Mouse (Mus musculus) naive thymus-derived CD4-positive, alpha-beta T cell, adult 2 months (primary cell): Measurements from ENCODE around the gene Rsph9.

Source experiments
- DNase-seq: peaks from one replicate; pipeline ENCODE4 v3.0.0-alpha.2; 2011; ENCODE audit warnings: low read depth

Rsph9 gene

DNA sequence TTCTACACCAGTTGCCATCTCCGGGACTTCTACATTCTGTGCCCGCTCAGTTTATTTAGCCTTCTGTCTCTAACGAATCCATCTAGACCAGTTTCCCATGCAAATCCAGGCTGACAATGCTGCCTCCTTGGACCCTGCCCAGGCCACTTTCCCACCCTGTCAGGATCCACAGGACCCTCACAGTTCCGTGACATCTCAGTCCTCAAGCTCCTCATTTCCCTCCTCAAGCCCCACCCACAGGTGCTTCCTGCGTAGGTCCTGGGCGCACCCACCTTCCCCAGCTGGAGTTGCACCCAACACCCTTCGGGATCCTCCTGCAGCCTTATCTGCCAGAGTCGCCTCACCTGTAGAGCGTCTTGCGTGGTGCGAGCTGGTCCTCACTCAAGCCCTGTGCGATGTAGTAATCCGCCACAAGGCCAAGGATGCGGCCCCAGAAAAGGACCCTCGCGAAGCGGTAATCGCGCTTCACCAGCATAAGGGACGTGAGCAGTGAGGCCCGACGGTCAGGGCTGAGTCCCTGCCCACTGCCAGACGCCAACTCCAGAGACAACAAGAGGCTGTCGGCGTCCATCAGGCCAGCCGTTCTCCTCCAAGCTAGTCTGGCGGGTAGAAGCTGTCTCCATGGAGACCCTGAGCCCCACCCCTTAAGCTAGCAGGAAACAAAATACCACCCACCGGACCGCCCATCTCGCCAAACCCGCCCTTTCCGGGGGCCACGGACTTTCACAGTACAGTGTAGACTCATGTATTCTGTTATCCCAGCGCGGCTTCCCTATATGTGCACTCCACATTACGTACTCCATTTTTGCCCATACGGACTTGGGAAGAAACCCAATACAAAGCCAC lies at the start of gene Rsph9:
TSS of gene Rsph9 (minus strand) at position 639 of the 846 bp plus-strand sequence.
- DNase-seq, result peak; percentile 76

DNA sequence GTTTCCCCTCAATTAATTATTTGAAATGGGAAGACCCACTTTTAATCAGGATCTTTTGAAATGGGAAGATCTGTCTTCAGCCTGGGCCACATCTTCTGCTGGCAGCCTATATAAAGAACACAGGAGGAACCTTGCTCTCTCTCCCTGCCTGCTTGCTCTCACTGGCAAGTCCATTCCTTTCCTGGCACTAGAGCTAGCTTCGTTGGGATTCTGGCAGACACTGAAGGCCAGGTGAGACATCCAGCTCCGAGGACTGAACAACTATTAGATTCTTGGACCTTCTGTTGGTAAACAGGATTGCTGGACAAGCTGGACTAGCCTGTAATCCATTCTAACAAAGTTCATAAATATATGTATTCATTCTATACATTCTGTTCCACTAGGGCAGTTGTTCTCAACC lies 44.8 kb upstream of the Rsph9 start:
- no peak for DNase-seq

DNA sequence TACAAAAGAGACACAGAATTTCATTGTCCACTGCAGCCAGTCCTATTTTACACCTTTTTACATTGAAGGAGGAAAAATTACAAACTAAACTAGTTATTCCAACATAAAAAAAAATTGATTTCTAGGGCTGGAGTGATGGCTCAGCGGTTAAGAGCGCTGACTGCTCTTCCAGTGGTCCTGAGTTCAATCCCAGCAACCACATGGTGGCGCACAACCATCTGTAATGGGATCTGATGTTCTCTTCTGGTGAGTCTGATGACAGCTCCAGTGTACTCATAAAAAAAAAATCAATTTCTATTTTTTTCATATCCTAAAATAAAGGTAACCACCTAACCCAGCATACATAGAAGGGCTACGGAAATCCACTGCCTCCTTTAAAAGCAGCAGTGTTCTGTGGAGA lies 38.3 kb upstream of the Rsph9 start:
- no peak for DNase-seq

DNA sequence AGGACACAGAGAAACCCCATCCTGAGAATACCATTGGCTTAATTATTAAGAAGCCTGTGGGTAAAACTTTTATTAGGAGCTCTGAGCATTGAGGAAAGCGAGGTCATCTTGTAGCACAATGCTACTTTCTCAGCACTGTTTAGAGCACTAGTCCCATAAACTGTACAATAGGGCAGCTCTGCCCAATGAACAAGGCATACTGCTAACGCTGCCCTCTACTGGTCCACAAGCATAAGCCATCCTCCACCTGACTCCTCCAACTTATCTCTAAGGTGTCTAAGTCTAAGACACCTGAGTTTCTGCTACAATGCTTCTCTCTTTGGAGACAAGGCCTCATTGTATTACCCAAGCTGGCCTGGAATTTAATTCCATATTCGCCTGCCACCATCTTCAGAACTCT lies 26.5 kb upstream of the Rsph9 start:
- DNase-seq, result peak; percentile 75

DNA sequence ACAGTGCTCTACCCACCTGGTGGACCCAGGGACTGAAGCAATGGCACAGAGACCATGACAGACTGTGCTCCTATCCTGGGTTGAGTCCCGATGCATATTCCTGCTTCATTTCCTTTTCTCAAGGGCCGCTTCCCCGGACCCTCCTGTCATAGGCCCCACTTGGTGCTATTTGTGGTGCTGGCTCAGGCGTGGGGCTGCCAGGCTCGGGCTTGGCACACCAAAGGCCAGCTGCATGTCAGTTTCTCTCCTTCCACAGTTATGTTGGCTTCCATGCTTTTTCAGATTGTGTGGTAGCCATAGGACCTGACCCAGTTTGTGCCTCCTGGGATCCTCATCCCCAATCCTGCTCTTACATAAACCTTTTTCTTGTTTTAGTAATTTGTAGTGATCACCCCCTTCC lies 24.8 kb upstream of the Rsph9 start:
- no peak for DNase-seq

DNA sequence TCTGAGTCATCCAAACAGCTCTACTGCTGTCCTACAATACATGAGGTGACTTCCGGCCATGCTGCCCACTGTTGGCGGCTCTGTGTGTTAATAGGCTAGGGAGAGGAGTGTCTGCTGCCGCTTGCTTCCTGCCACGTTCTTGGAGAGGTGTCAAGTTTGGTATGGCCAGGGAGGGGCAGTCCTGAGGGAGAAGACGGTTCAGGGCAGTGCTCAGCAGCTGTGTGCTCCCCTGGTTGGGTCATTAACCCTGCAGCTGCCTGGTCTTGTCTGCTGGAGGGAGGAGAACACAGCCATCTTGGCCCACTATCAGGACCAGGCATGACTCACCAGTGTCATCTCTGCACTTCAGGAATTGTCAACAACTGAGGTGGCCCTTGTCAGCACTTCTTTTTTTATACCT lies 24.3 kb upstream of the Rsph9 start:
- DNase-seq, result no peak

DNA sequence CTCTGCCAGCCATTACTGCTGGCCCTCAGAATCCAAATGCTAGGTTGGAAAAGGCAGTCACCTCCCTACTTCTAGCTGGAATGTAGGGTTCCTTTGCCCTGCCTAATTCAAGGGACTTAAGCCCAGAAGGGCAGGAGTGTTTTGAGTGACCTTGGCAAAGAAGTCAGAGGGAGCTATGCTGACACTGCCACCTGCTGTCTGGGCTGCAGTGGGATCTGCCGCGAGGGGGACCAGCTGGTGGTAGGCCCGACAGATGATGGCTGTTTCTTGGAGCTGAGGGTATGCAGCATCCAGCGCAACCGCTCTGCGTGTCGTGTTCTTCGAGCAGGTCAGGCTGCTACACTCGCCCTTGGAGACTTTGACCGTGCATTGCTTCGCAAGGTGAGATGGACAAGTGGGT lies 23.0 kb upstream of the Rsph9 start:
- no peak for DNase-seq

DNA sequence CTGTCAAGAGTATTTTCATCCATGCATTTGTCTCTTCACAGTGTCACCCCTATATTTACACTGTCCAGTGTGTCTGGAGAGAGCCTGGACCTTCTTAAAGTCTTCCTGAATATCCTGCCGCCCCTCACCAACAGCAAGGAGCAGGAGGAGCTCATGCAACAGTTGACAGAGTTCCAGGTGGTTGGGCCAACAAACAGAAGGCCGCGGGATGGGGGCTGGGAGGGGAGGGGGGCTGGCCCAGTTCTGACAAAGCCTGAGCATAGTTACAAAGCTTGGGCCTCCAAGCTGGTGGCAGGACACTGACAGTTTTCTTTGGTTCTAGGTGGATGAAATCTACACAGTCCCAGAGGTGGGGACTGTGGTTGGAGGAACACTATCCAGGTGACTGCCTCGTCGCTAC lies 22.3 kb upstream of the Rsph9 start:
- no peak for DNase-seq

DNA sequence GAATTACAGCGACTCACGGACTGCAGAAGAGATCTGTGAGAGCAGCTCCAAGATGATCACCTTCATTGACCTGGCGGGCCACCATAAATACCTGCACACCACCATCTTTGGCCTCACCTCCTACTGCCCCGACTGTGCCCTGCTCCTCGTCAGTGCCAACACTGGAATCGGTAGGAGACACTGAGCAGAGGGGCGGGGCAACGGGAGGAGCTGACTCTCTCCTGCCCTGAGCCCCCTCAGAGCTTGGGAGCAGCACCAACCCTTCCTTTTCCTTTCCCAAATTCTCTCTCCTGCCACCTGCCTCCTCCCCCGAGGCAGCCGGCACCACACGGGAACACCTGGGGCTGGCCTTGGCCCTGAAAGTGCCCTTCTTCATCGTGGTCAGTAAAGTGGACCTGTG lies 21.4 kb upstream of the Rsph9 start:
- DNase-seq, result no peak

DNA sequence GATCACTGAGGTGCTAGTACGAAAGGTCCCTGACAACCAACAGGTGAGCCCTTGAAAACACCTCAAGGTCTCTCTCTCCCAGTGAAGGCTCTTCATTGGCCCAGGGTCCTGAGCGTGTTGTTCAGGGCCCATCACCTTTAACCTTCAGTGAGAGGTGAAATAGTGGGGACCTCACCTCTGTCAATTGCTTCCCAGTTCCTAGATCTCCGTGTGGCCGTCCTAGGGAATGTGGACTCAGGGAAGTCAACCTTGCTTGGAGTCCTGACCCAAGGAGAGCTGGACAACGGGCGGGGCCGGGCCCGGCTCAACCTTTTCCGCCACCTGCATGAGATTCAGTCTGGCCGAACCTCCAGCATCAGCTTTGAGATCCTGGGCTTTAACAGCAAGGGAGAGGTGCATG lies 20.8 kb upstream of the Rsph9 start:
- no peak for DNase-seq

DNA sequence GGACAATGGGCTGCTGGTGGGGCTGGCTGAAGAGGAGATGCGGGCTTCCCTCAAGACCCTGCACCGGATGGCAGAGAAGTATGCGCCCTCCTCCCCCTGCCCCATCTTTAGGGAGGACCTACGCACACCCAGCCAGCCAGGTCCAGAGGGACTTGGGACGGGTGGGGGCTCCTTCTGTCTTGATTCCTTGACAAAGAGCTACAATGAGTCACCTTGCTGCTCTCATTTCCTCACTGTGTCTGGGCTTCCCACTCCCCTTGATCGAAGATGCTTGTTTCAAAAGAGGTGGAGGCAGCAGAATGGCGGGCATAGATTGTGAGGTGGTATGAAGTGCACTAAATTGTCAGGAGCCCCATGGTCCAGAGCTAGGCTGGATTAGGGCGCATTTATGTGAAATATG lies 20.3 kb upstream of the Rsph9 start:
- no peak for DNase-seq

DNA sequence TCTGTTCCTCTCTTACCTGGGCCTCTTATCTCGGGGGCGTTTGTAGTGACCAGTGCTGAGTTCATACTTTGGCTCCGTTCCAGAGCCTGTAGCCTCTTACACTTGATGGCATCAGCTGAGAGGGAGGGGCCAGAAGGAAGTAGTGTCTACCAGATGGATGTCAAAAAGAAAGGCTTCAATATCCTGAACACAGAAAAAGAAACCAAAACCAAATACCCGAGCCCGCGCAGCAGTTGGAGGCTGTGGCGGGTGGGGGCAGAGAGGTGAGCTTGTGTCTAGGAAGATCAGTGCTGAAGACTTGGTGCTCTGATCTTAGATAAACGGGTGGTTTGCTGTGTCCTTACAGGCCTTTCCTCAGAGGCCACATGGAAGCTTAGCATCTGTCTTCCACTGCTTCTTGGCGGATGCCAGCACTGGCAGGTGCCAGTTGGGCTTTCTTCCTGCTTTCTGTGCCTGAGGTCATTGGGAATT lies 19.0 kb upstream of the Rsph9 start:
- peak; percentile 91 for DNase-seq

DNA sequence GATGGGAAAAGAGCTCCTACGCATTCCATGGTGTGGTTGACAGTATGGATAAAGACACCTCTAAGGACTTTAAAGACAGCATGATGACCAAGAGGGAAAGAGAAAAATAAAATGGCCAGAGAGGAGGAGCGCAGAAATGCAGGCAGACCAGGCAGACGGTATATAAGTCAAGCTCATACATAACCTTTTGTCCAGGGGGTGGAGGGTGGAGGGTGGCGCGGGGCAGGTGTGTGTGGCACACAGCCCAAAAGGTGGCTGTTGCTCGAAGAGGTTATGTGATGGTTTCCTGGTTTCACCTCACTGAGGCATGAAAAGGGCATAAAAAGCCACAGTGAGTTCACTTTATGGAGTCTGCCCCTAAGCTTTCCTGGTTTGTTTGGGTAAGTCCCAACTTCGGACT lies 18.5 kb upstream of the Rsph9 start:
- DNase-seq, result no peak

DNA sequence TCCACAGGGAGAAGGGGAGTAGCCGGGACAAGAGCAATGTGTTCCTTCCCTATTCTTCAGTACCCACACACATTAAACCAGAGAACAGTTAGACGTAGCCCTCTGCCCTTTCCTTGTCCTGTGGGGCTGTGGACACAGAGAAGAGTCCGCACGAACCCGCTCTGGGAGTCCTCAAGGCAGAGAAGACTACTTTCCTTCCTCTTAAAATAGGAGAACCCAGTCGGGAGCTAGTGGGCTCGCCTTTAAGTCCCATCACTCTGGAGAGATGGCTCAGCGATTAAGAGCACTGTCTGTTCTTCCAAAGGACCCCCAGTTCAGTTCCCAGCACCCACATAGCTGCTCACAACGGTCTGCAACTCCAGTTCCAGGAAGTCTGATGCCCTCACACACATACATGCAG lies 17.7 kb upstream of the Rsph9 start:
- no peak for DNase-seq

DNA sequence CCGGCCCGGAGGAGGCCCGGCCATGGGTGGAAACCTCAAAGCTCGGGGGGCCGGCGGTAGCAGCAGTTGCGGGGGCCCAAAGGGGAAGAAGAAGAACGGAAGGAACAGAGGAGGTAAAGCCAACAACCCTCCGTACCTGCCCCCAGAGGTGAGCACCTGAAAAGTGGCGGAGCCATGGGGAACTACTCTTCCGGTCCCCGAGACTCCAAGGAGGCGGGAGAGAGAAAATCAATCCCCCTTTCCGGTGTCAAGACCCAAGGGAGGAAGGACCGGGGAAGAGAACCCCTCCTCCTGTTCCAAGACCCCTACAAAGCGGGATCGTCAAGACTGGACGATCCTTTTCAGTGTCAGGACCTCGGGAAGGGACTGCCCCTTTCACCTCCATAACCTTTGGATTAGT lies 17.2 kb upstream of the Rsph9 start:
- DNase-seq, result peak; percentile 60

DNA sequence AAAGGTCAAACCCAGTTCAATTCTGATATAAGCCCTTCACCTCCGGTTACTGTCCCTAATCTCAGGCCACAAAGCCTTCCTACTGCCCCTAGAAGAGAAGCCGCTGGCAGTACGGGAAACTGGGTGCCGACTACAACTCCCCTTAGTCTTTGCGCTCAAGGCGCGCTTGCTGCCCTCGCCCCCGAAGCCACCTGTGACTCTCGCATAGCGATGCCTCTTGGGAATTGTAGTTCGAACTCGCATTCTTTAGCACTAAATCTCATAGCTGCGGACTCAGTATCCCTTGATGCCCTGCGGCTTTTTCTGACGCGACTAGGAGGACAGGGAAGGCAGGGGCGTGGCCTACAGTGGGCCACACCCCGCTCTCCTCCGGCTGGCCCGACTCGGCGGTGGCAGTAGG lies 16.7 kb upstream of the Rsph9 start, which contains the start of gene Gtpbp2:
TSS of gene Gtpbp2 (plus strand) at position 347 of the 400 bp plus-strand sequence.
- peak; percentile 98 for DNase-seq

DNA sequence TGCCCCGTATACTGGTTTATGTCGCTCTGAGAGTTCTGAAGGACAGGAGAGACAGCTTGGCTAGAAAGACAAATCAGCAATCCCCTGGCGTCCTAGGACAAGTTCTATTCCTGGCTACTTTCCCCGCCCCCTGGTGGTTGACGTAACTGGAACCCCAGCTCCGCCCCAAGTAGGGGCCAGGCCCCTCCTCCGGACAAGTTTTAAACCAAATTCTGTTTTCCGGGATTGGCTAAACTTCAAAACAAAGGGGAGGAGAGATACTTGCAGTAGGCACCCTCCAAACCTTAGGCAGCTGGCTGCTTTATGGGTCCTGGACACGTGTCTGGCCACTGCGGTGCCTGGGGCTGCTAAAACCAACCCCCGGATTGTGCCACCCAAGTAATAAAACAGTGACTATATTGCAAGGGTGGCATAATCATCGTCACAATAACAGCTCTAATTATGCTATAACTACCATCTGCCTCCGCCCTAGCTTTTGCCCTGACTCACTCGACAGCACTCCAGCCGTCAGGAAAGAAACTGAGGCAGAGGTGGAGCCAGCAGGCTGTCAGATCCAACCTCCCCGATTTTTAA lies 16.2 kb upstream of the Rsph9 start:
- peak; percentile 95 for DNase-seq

DNA sequence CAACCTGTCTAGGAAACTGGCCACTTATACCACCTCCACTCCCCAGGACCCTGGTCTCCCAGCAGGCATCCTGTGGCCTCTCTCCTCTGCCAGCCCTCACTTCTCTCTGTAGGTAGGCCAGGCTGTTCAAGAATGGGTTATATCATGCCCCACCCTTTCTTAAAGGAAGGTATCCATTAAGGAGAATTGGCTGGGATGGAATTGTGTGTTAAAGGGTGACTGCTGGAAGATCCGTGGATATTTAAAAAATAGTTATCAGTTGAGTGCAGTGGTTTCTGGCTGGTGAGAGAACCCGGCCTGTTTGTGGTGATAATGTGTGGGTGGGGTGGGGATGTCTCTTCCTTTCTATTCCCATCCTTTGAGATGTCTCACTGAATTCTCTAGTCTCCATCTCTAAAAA lies 15.2 kb upstream of the Rsph9 start:
- DNase-seq, result no peak

DNA sequence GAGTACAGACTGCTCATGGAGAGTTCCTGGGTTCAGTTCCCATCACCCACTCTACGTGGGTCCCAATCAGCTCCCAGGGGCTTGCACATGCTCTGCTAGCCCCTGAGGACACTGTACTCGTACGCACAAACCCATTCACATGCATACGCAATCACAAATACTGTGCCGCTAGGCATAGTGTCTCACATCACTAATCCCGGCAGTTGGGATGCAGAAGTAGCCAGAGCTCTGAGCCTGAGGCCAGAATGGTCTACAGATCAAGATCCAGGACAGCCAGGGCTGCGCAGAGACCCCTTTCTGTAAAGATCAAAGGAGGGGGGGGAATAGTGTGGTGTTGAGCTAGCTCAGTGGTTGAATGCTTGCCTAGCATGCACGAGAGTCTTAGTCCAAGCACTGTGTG lies 13.1 kb upstream of the Rsph9 start:
- DNase-seq, result no peak

DNA sequence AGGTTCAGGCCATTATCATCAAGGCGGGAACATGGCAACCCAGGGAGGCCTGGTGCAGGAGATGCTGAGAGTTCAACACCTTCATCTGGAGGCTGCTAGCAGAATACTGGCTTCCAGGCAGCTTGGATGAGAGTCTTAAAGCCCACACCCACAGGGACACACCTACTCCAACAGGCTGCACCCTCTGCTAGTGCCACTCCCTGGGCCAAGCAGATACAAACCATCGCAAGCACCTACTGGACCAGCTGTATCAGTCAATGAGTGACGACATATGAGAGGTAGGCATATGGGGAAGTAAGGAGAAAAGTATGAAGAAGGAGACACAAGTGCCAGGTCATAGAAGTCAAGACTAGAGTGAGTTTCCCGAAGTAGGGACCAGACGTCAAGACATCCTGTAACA lies 12.7 kb upstream of the Rsph9 start:
- DNase-seq, result no peak

DNA sequence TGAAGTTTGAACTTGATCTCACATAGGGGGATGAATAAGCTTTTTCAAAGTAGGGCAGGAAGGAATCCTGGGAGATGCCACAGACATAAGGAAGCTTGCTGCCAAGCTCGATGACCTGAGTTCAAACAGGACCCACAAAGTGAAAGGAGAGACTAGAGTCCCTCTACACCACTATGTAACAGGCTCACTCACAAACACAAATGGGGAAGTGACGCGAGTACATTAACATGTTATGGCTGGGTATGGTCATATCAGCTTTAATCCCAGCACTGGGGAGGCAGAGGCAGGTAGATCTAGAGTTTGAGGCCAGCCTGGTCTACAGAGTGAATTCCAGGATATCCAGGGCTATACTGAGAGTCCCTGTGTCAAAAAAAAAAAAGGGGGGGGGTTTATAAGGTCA lies 10.3 kb upstream of the Rsph9 start:
- no peak for DNase-seq

DNA sequence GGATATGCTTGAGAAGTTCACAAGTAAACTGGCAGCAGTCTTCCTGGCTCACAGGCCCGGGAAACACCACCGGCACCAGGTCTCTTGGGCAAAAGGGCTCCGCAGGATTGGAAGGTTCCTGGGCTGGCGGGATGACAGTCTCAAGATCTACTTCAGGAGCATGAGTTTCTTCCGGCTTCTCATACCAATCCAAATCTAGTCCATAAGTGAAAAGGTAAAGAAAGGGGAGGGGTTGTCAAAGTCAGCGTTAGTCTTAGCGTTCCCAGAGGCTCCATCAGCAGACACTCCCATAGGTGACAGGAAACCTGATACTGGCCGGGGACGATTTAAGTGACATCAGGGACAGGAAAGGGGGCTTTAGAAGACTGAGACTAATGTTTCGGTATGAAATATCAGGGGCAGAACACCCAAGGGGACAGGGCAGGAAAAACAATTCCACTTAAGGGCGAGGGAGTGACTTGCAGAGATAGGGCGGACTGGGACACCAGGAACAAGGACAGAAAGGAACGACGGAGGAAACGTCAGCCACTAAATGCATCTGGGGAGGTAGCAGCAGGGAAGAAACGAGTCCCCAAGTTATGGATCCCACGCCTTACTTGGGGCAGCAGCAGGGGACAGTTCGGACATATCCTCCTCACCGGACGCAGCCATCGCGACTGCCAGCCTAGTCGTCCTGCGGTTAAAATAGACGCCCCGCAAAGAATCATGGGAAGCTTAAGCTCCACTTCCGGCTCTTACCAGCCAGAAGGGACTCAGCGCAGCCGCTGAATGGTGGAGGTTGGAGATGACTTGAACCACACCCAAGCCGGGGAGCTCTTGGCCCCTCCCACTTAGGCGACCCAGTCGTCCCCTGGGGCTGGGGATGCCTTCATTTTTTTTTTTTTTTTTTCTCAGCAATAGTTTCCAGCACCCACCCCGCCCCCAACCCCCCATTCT lies 9.1 kb upstream of the Rsph9 start, which contains the start of gene Mad2l1bp:
TSS of gene Mad2l1bp (minus strand) at position 707 of the 936 bp plus-strand sequence.
- peak; percentile 93 for DNase-seq

DNA sequence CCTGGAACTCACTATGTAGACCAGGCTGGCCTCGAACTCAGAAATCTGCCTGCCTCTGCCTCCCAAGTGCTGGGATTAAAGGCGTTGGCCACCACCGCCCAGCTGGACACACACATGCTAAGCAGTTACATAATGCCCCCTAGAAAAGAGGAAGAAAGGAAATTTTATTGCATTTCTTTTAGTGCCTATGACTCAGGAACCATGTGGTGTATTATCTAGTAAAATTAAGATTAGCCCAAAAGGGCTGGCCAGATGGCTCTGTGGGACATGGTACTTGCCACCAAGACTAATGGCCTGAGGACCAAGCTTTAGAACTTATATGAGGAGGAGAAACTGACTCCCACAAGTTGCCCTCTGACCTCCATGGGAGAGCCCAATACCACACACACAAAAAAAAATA lies 4.1 kb downstream of the Rsph9 start:
- DNase-seq, result no peak
